Mouse (Mus musculus) heart, postnatal 0 days (tissue): ENCODE measurements around the gene Ybey.

Source experiments
- CTCF ChIP-seq: IDR thresholded peaks from 2 replicates; pipeline ENCODE4 v1.5.1; 2016; ENCODE audit warnings: antibody characterized with exemption, control low read depth, low read depth
- EP300 ChIP-seq: IDR thresholded peaks from 2 replicates; pipeline ENCODE4 v1.6.1; 2016; ENCODE audit warnings: antibody characterized with exemption, low read depth

DNA sequence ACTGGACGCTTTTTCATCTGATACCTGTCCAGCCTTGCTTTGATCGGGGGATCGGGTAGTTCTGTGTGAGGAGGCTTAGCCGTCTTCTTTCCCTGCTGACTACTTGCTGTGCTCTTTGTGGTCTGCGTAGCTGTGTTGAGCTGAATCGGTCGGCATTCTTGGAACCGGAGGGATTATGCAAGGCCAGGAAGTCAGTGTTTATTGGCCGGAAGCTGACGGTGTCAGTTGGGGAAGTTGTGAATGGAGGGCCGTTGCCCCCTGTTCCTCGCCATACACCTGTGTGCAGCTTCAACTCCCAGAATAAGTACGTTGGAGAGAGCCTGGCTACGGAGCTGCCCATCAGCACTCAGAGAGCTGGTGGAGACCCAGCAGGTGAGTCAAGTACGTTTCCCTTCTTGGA lies 20.3 kb upstream of the Ybey start:
- TF ChIP-seq CTCF (no peak), EP300 (no peak)
